Mouse (Mus musculus): Measurements from ENCODE around the gene Igf2bp3. TPM values are rescaled to one million over a fixed set of nuclear protein-coding genes. Genes with fewer than 3 reads are reported as not detected.

Gene Igf2bp3
- total and polyA plus RNA-seq, 3 experiments: 18.4 to 35.6 (median 22.0) TPM

GRCm38 (mm10) chr6:49097596-49098110 is 117.1 kb downstream of the Igf2bp3 start:
- H3K4me2 ChIP-seq (ENCODE audit: insufficient read depth, low read depth, poor library complexity, severe bottlenecking): no peak overlapping the region
- dilution Hi-C loops (cut with MboI; ENCODE audit: extremely low pct_ligation_motif_present, extremely low pct_unique_long_range_greater_than_20kb, low sequenced_read_pairs) (no loop called here), in situ Hi-C loops (cut with MboI; ENCODE audit: low pct_ligation_motif_present, low pct_unique_long_range_greater_than_20kb, low sequenced_read_pairs) (no loop called here)

GRCm38 (mm10) chr6:49096933-49097461 is 117.8 kb downstream of the Igf2bp3 start:
- no peak overlapping the region for H3K9ac ChIP-seq (ENCODE audit: insufficient read depth, low read depth)
- H3K4me2 ChIP-seq (ENCODE audit: insufficient read depth, low read depth, poor library complexity, severe bottlenecking): no peak overlapping the region
- H3K79me2 ChIP-seq (replicated peaks; ENCODE audit: control insufficient read depth, extremely low read depth, insufficient read depth, poor library complexity, severe bottlenecking): no peaks in the 10 kb centered on the region
- no peak overlapping the region for H3K27ac ChIP-seq (ENCODE audit: insufficient read depth, low read depth)
- H3K9me3 ChIP-seq (replicated peaks; ENCODE audit: low read length): no peaks in the 10 kb centered on the region
- H3K4me3 ChIP-seq (replicated peaks in 1 of 3; ENCODE audit: low read depth in 2 of 3, low read length in 2 of 3, poor library complexity in 1 of 3): no peak overlapping the region
- in situ Hi-C loops (cut with MboI; ENCODE audit: low pct_ligation_motif_present, low pct_unique_long_range_greater_than_20kb, low sequenced_read_pairs) (no loop called here), dilution Hi-C loops (cut with MboI; ENCODE audit: extremely low pct_ligation_motif_present, extremely low pct_unique_long_range_greater_than_20kb, low sequenced_read_pairs) (no loop called here)
- no peak for DNase-seq (ENCODE audit: extremely low read depth)
- H3K27me3 ChIP-seq (replicated peaks): no peaks in the 10 kb centered on the region
- H3K4me1 ChIP-seq (ENCODE audit: control insufficient read depth in 1 of 2, insufficient read depth in 2 of 2): peaks cover 0 to 4% of the 10 kb centered on the region in 2 experiments; a peak in 1 of 4 replicates
- H3K36me3 ChIP-seq (replicated peaks in 1 of 2; ENCODE audit: control insufficient read depth in 1 of 2, insufficient read depth in 1 of 2, low read length in 1 of 2): peaks cover 31 to 85% of the 10 kb centered on the region in 2 experiments
- TF ChIP-seq CHD1 (IDR thresholded peaks at IDR 0.05; ENCODE audit: low read depth, low read length): no peak
- no peak for TF ChIP-seq BHLHE40 (IDR thresholded peaks at IDR 0.05; ENCODE audit: low read depth, low read length)
- no peak for TF ChIP-seq JUN (IDR thresholded peaks at IDR 0.05; ENCODE audit: insufficient read depth, low read depth, low read length)
- no peak for TF ChIP-seq IRF4 (IDR thresholded peaks at IDR 0.05; ENCODE audit: low read depth, low read length)
- TF ChIP-seq NRF1 (IDR thresholded peaks at IDR 0.05; ENCODE audit: low read depth, low read length): no peak
- TF ChIP-seq JUND (conservative IDR thresholded peaks at IDR 0.05; ENCODE audit: low read depth, low read length): no peak
- TF ChIP-seq USF1 (IDR thresholded peaks at IDR 0.05; ENCODE audit: low read depth, low read length): no peak
- no peak for TF ChIP-seq ZNF384 (IDR thresholded peaks at IDR 0.05; ENCODE audit: low read depth, low read length)
- TF ChIP-seq NELFE (IDR thresholded peaks at IDR 0.05; ENCODE audit: low read depth, low read length): no peak
- no peak for TF ChIP-seq TBP (conservative IDR thresholded peaks at IDR 0.05; ENCODE audit: low read depth, low read length)
- TF ChIP-seq PAX5 (IDR thresholded peaks at IDR 0.05; ENCODE audit: low read length): no peak
- TF ChIP-seq MYC (IDR thresholded peaks at IDR 0.05; ENCODE audit: low read depth, low read length): no peak
- TF ChIP-seq ETS1 (conservative IDR thresholded peaks at IDR 0.05; ENCODE audit: low read depth, low read length): no peak
- TF ChIP-seq TCF12 (IDR thresholded peaks at IDR 0.05; ENCODE audit: low read depth, low read length): no peak

More at GRCm38 (mm10) chr6:49097596-49098110, 117.1 kb downstream of the Igf2bp3 start:
- no peak for DNase-seq (ENCODE audit: extremely low read depth)
- no peak overlapping the region for H3K9ac ChIP-seq (ENCODE audit: insufficient read depth, low read depth)
- peaks cover 0 to 4% of the 10 kb centered on the region in 2 experiments; a peak in 1 of 4 replicates for H3K4me1 ChIP-seq (ENCODE audit: control insufficient read depth in 1 of 2, insufficient read depth in 2 of 2)
- TF ChIP-seq BHLHE40 (IDR thresholded peaks at IDR 0.05; ENCODE audit: low read depth, low read length): no peak
- no peak for TF ChIP-seq GABPA (IDR thresholded peaks at IDR 0.05; ENCODE audit: insufficient replicate concordance, low read depth, low read length)
- TF ChIP-seq MAX (IDR thresholded peaks at IDR 0.05; ENCODE audit: low read length): no peak
- TF ChIP-seq MAFK (IDR thresholded peaks at IDR 0.05; ENCODE audit: insufficient replicate concordance, low read length): no peak
- no peak for TF ChIP-seq UBTF (IDR thresholded peaks at IDR 0.05; ENCODE audit: low read depth, low read length)
- TF ChIP-seq NRF1 (IDR thresholded peaks at IDR 0.05; ENCODE audit: low read depth, low read length): no peak
- no peak for TF ChIP-seq ELF1 (IDR thresholded peaks at IDR 0.05; ENCODE audit: low read depth, low read length)
- TF ChIP-seq ZMIZ1 (IDR thresholded peaks at IDR 0.05; ENCODE audit: low read depth, low read length): no peak
- no peak for TF ChIP-seq EP300 (IDR thresholded peaks at IDR 0.05; ENCODE audit: low read length)
- TF ChIP-seq ZNF384 (IDR thresholded peaks at IDR 0.05; ENCODE audit: low read depth, low read length): no peak
- no peak for TF ChIP-seq MYC (IDR thresholded peaks at IDR 0.05; ENCODE audit: low read depth, low read length)
- no peak overlapping the region for H3K4me3 ChIP-seq (replicated peaks in 1 of 3; ENCODE audit: low read depth in 2 of 3, low read length in 2 of 3, poor library complexity in 1 of 3)
- no peaks in the 10 kb centered on the region for H3K79me2 ChIP-seq (replicated peaks; ENCODE audit: control insufficient read depth, extremely low read depth, insufficient read depth, poor library complexity, severe bottlenecking)
- peaks cover 36 to 86% of the 10 kb centered on the region in 2 experiments for H3K36me3 ChIP-seq (replicated peaks in 1 of 2; ENCODE audit: control insufficient read depth in 1 of 2, insufficient read depth in 1 of 2, low read length in 1 of 2)
- no peaks in the 10 kb centered on the region for H3K9me3 ChIP-seq (replicated peaks; ENCODE audit: low read length)
- no peaks in the 10 kb centered on the region for H3K27me3 ChIP-seq (replicated peaks)
- H3K27ac ChIP-seq (ENCODE audit: insufficient read depth, low read depth): no peak overlapping the region
